Mouse (Mus musculus) megakaryocyte, embryonic 14.5 days (primary cell): Measurements from ENCODE around the gene Tbx19.

Experiments used
- FLI1 ChIP-seq: IDR thresholded peaks from 2 replicates; pipeline ENCODE4 v1.6.1; 2012; ENCODE audit warnings: low read length, inconsistent platforms, mixed read lengths
- GATA1 ChIP-seq: IDR thresholded peaks from 3 replicates; pipeline ENCODE4 v1.6.1; 2012; ENCODE audit warnings: mixed read lengths, low read length, inconsistent platforms, borderline replicate concordance

DNA sequence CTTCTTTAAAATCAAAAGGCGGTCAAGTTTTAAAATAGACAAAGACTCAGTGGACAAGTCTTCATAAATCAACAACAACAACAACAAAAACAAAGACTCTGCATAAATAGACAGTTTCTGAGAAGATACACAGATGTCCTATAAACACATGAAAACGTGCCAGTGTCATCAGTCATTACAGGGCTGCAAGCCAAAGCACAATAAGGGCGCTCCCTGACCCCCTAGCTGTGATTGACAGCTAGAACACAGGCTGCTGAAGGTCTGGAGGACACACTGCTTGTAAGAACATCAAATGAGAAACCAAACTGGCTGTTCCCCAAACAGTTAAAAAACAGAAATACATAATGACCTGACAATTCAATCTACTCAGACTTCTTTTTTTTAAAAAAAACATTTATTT, 39.1 kb upstream of the Tbx19 start:
- TF ChIP-seq GATA1, result no peak
- TF ChIP-seq FLI1, result no peak
